Mouse (Mus musculus): ENCODE results near the gene Gm20828. TPM values are rescaled to one million over a fixed set of nuclear protein-coding genes. Genes with fewer than 3 reads are reported as not detected.
"Not testable (repeated sequence)": the region's sequence is repeated elsewhere in the genome, so short reads cannot be mapped to it uniquely, and the experiment has no call there.

The Gm20828 gene
- polyA plus RNA-seq (2015; fragmentation: Nextera tagmentation; extraction: Ambion mirVana) = not detected in 2 replicates

GRCm38 (mm10) chrY:11199274-11199673 lies at the start of gene Gm20828:
TSS of gene Gm20828 (minus strand) at chrY:11199374.
- H3K27me3 ChIP-seq (replicated peaks; ENCODE audit: insufficient read depth, low read length); H3K4me3 ChIP-seq (ENCODE audit: low read depth, low read length); H3K4me2 ChIP-seq (replicated peaks; ENCODE audit: low read depth, low read length); ATAC-seq; H3K9ac ChIP-seq (replicated peaks; ENCODE audit: low read depth); H3K4me1 ChIP-seq (ENCODE audit: insufficient read depth, low read depth, low read length); DNase-seq (ENCODE audit: low spot score); H3K27ac ChIP-seq (ENCODE audit: low read length); H3K36me3 ChIP-seq (ENCODE audit: insufficient read depth, low read length); H3K9me3 ChIP-seq (ENCODE audit: low read length): not testable (repeated sequence)
- no CpG with 5 or more reads among the region's 3 CpGs for WGBS

All from lung, postnatal 0 days (tissue).